Mouse (Mus musculus) embryo, embryonic 10 days (tissue): ENCODE measurements around the gene Tubgcp4.

Source experiments
- DNase-seq: peaks from one replicate; pipeline ENCODE4 v3.0.0-alpha.2; 2015; ENCODE audit warnings: low spot score

Tubgcp4 gene

GRCm38 (mm10) chr2:121204276-121204675 is 33.8 kb downstream of the Tubgcp4 start:
- DNase-seq: no peak

DNA sequence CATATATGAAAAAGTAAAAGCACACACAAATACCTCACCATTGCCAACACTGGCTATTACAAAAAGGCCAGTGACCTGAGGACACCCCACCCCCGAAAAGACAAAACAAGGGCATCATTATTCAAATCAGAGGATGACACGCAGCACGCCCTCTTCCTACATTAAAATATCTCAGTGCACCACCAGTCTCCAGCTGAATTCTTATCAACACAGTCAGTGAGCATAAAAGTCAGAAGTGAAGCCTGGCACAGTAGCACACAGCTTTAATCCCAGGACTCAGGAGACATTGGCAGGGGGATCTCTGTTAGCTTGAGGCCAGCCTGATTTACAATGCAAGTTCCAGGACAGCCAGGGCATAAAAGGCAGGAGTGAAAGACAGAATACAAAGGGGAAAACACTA is 36.1 kb downstream of the Tubgcp4 start:
- no peak for DNase-seq

DNA sequence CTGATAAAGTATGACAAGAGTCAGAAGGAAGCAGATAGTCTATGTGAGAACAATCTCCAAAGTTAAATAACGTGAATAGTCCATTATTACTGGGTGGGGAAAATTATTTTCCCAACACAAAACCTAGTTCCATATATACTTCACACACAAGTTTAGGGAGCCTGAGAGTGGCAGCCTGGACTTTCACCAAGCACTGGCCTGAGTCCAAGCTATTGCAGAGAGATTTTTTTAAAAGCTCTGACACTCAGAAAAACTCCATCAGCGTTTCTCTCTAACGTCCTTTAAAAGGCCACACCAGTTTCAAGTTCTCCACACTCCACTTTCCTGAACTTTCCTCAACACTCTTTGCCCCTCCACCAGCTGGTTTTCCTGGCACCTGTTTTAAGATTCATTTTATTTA is 44.0 kb downstream of the Tubgcp4 start:
- no peak for DNase-seq

GRCm38 (mm10) chr2:121219177-121219576 is 48.7 kb downstream of the Tubgcp4 start:
- no peak for DNase-seq

- no peak for DNase-seq
Measured at GRCm38 (mm10) chr2:121219994-121220393, 49.5 kb downstream of the Tubgcp4 start.

DNA sequence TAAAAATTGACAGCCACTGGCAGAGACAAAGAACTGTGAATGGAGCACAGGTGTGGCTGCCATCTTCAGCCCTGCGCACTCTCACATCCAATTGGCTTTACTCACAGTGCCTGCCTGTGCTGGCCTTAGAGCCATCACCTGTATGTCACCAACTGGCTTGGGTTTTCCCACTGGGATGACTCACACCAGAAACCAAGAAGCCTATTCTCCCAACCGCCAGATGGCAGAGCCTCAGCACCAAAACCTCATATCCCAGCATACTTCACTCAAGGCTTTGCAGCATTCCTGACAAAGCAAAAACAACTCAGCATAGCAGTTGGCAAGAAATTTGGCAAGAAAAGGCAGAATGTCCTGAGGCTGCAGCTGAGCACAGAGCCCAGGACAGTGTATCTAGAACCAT is 52.6 kb downstream of the Tubgcp4 start:
- DNase-seq: no peak

DNA sequence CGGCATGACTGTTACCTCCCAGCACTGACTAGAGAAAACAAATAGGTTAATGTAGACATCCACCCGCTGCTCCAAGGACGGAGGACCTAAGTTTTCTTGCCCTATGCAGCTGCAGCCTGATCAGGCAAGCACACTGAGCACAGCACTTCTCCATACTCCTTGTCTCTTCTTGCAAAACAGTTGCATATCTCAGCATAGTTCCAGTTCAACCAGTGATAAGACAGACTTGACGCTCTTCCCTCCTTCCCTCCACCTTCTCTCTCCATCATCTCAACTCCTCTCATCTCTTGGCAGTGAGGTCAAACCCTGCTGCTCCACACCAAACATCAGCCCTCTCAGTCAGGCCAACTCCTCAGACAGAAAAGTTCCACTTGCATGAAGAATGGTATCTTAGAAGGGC is 57.7 kb downstream of the Tubgcp4 start:
- DNase-seq: no peak

GRCm38 (mm10) chr2:121235460-121236072 is 65.1 kb downstream of the Tubgcp4 start:
- no peak for DNase-seq

DNA sequence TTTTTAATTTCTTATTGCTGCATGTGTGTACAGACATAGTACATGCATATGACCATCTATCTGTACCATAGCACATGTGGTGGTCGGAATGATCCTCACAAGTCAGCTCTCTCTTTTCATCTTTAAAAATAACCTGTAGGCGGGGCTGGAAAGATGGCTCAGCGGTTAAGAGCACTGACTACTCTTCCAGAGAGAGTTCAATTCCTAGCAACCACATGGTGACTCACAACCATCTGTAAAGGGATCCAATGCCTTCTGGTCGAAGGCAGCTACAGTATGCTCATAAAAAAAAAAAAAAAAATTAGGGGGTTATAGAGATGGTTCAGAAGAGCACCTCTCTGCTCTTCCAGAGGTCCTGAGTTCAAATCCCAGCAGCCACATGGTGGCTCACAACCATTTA is 69.0 kb downstream of the Tubgcp4 start:
- no peak for DNase-seq

GRCm38 (mm10) chr2:121244099-121244498 is 73.6 kb downstream of the Tubgcp4 start:
- no peak for DNase-seq
